Mouse (Mus musculus) liver, postnatal 0 days (tissue): Measurements from ENCODE around the gene E2f4.

Source experiments
- CTCF ChIP-seq: sonication (generic); IDR thresholded peaks from 2 replicates; pipeline ENCODE4 v1.5.1; 2016; ENCODE audit warnings: antibody characterized with exemption, low read depth
- EP300 ChIP-seq: IDR thresholded peaks from 2 replicates; pipeline ENCODE4 v1.6.1; 2016; ENCODE audit warnings: antibody characterized with exemption, low read depth, mild to moderate bottlenecking

- TF ChIP-seq CTCF (no peak), EP300 (no peak)
Measured at GRCm38 (mm10) chr8:105342768-105343167, 45.3 kb downstream of the E2f4 start.
